Mouse (Mus musculus) thymus, adult 2 months (tissue): Measurements from ENCODE around the gene Anks1b. TPM values are rescaled to one million over a fixed set of nuclear protein-coding genes. Genes with fewer than 3 reads are reported as not detected.

Experiments
- DNase-seq: peaks from one replicate; pipeline ENCODE4 v3.0.0; 2021
- H3K27ac ChIP-seq: fragments of 200-500 bp; 2 replicates; pipeline ENCODE4 v1.5.1; 2012; ENCODE audit warnings: low read length, control low read depth; ENCODE audit not compliant: control insufficient read depth, insufficient read depth
- H3K27me3 ChIP-seq: fragments of 200-500 bp; 2 replicates; pipeline ENCODE4 v1.6.1; 2012; ENCODE audit warnings: mild to moderate bottlenecking, low read length, moderate library complexity, mixed read lengths; ENCODE audit not compliant: control insufficient read depth, insufficient read depth
- H3K36me3 ChIP-seq: fragments of 200-500 bp; 2 replicates; pipeline ENCODE4 v1.6.1; 2012; ENCODE audit warnings: mild to moderate bottlenecking, low read length, moderate library complexity; ENCODE audit not compliant: control insufficient read depth, insufficient read depth
- H3K4me1 ChIP-seq: fragments of 200-500 bp; replicated peaks from 2 replicates; pipeline ENCODE4 v1.6.1; 2012; ENCODE audit warnings: low read length; ENCODE audit not compliant: control insufficient read depth, insufficient read depth
- H3K4me3 ChIP-seq: fragments of 200-500 bp; 2 replicates; pipeline ENCODE4 v1.5.1; 2012; ENCODE audit warnings: mild to moderate bottlenecking, low read length, control low read depth, moderate library complexity; ENCODE audit not compliant: control insufficient read depth, insufficient read depth
- CTCF ChIP-seq: fragments of 200-500 bp; IDR thresholded peaks from 2 replicates; pipeline ENCODE4 v1.5.1; 2012; ENCODE audit warnings: mild to moderate bottlenecking, control low read depth, low read length, moderate library complexity, borderline replicate concordance; ENCODE audit not compliant: control insufficient read depth, poor library complexity, insufficient read depth; ENCODE audit errors: extremely low read depth
- POLR2A ChIP-seq: fragments of 200-500 bp; IDR thresholded peaks from 2 replicates; pipeline ENCODE4 v1.6.1; 2012; ENCODE audit warnings: mild to moderate bottlenecking, low read length, control low read depth, moderate library complexity; ENCODE audit not compliant: control insufficient read depth, poor library complexity, insufficient read depth; ENCODE audit errors: extremely low read depth
- WGBS: fragments of 180-500 bp; shearing (Covaris S2); methylation state at CpG from one replicate; pipeline ENCODE4 v1.1.7; 2018; 5-methylcytosine and 5-hydroxymethylcytosine counted together
- polyA plus RNA-seq: library from polyadenylated mRNA; depleted of rRNA; stranded (reverse); fragments of >200 nt; gene quantifications from 2 replicates; pipeline ENCODE4 v1.2.3, GENCODE M21; 2012

The Anks1b gene
- polyA plus RNA-seq, 1 experiment: 0.24 TPM

DNA sequence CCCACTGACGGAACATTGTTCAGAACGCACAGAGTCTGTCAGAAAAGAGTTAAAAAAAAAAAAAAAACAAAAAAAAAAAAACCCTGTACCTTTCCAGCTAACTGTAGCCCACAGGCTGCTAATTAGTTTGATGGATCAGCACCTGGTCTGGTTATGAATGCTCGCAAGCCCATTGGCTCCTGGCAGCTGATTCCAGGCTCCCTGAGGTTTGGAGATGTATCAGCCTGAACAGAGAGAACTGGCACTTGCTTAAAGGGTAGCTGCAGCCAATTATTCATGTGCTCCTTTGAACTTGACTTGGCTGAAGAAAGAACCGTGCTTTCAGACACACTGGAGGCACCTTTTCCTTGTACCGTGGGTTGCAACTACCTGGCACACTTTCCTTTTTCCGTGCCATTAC lies 941.1 kb downstream of the Anks1b start:
- Histone ChIP-seq H3K36me3 (no peaks in the 10 kb centered on the region), H3K4me1 (no peaks in the 10 kb centered on the region), H3K4me3 (no peak overlapping the region), H3K27me3 (no peaks in the 10 kb centered on the region), H3K27ac (no peak overlapping the region)
- DNase-seq: no peak
- 91% methylated on average over 6 of the region's 6 CpGs for WGBS
- TF ChIP-seq CTCF (no peak), POLR2A (no peak)

GRCm38 (mm10) chr10:90818246-90818937 lies 945.1 kb downstream of the Anks1b start:
- Histone ChIP-seq H3K4me3 (no peak overlapping the region), H3K27me3 (no peaks in the 10 kb centered on the region), H3K27ac (no peak overlapping the region), H3K36me3 (no peaks in the 10 kb centered on the region), H3K4me1 (no peaks in the 10 kb centered on the region)
- DNase-seq: no peak
- 55% methylated on average over 10 of the region's 10 CpGs for WGBS
- TF ChIP-seq CTCF (no peak), POLR2A (no peak)

GRCm38 (mm10) chr10:90823438-90823837 lies 950.1 kb downstream of the Anks1b start:
- H3K36me3 ChIP-seq: no peaks in the 10 kb centered on the region
- TF ChIP-seq POLR2A (no peak), CTCF (no peak)
- H3K4me3 ChIP-seq: no peak overlapping the region
- no peaks in the 10 kb centered on the region for H3K27me3 ChIP-seq
- no peak overlapping the region for H3K27ac ChIP-seq
- H3K4me1 ChIP-seq: no peaks in the 10 kb centered on the region
- DNase-seq: no peak
- WGBS: 20% methylated on average over 4 of the region's 4 CpGs

GRCm38 (mm10) chr10:90824692-90825091 lies 951.4 kb downstream of the Anks1b start:
- 77% methylated on average over 2 of the region's 2 CpGs for WGBS
- H3K36me3 ChIP-seq: no peaks in the 10 kb centered on the region
- no peaks in the 10 kb centered on the region for H3K27me3 ChIP-seq
- H3K27ac ChIP-seq: no peak overlapping the region
- no peak overlapping the region for H3K4me3 ChIP-seq
- H3K4me1 ChIP-seq: no peaks in the 10 kb centered on the region
- no peak for DNase-seq
- no peak for TF ChIP-seq POLR2A
- no peak for TF ChIP-seq CTCF

GRCm38 (mm10) chr10:90826939-90827338 lies 953.6 kb downstream of the Anks1b start:
- no peaks in the 10 kb centered on the region for H3K4me1 ChIP-seq
- 0 out of 2 replicates have a peak, but pooled peaks cover 2% of the 10 kb centered on the region for H3K27me3 ChIP-seq
- TF ChIP-seq POLR2A (no peak), CTCF (no peak)
- no peak for DNase-seq
- no peaks in the 10 kb centered on the region for H3K36me3 ChIP-seq
- 27% methylated on average over 4 of the region's 4 CpGs for WGBS
- H3K4me3 ChIP-seq: no peak overlapping the region
- H3K27ac ChIP-seq: no peak overlapping the region

DNA sequence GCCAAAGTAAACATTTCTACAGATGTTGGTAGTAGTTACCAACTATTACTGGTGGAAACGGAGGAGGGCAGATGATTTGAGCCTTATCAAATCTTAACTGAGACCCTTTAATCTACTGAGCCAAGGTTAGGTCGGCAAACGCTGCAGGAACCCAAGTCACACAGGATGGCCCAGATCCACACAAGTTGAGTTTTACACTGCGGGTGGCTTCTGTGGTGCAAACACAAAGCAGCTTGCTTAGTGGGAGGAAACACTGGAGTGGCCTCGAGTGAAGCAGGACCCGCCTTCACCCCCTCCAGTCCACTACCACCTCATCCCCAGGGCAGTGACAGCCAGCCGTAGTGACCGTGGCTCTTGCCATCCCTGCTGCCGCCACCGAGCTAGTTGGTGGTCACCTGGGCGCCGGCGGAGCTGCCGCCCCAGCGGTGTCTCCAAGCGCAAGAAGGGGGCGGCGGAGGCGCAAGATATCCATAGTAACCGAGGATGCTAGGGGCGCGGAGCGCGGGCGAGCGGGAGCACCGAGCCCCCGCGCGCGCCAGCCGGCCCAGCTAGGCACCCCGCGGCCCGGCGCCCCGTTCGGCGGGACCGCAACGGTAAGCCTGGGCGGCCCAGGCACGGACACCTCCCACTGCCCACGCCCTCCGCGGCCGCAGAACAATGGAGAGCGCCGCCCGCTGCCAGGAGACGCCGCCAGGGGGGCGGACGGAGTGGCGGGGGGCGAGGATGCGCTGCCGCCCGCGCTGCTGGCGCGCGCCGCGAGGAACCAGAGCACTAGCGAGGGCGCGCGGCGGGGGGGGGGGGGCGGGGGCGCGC lies 955.5 kb downstream of the Anks1b start:
- Histone ChIP-seq H3K36me3 (no peaks in the 10 kb centered on the region), H3K4me1 (no peaks in the 10 kb centered on the region), H3K27me3 (0 out of 2 replicates have a peak, but pooled peaks cover 2% of the 10 kb centered on the region), H3K4me3 (no peak overlapping the region), H3K27ac (no peak overlapping the region)
- TF ChIP-seq CTCF: no peak
- no peak for TF ChIP-seq POLR2A
- 6% methylated on average over 43 of the region's 73 CpGs for WGBS
- DNase-seq: no peak
